Mouse (Mus musculus): ENCODE results near the gene Emc1.
A peak's percentile ranks its signal among the peaks of the same experiment; 100 is the strongest.

Gene Emc1

GRCm38 (mm10) chr4:139336822-139337483 lies 15.4 kb upstream of the Emc1 start:
- peak; percentile 92 for DNase-seq (ENCODE audit: low read depth, low spot score)
- H3K36me3 ChIP-seq (ENCODE audit: control insufficient read depth, insufficient read depth, low read length, poor library complexity, severe bottlenecking), result no peaks in the 10 kb centered on the region
- no peaks in the 10 kb centered on the region for H3K27me3 ChIP-seq (ENCODE audit: control insufficient read depth, insufficient read depth, low read length, poor library complexity, severe bottlenecking)

- no peaks in the 10 kb centered on the region for H3K36me3 ChIP-seq (ENCODE audit: control insufficient read depth, insufficient read depth, low read length, poor library complexity, severe bottlenecking)
- no peaks in the 10 kb centered on the region for H3K27me3 ChIP-seq (ENCODE audit: control insufficient read depth, insufficient read depth, low read length, poor library complexity, severe bottlenecking)
- DNase-seq (ENCODE audit: low read depth, low spot score), result no peak
Observed at GRCm38 (mm10) chr4:139338145-139338544, 14.2 kb upstream of the Emc1 start.

GRCm38 (mm10) chr4:139340835-139341234 lies 11.6 kb upstream of the Emc1 start:
- no peaks in the 10 kb centered on the region for H3K27me3 ChIP-seq (ENCODE audit: control insufficient read depth, insufficient read depth, low read length, poor library complexity, severe bottlenecking)
- no peak for DNase-seq (ENCODE audit: low read depth, low spot score)
- H3K36me3 ChIP-seq (ENCODE audit: control insufficient read depth, insufficient read depth, low read length, poor library complexity, severe bottlenecking), result no peaks in the 10 kb centered on the region

- Histone ChIP-seq H3K36me3 (ENCODE audit: control insufficient read depth, insufficient read depth, low read length, poor library complexity, severe bottlenecking) (no peaks in the 10 kb centered on the region), H3K27me3 (ENCODE audit: control insufficient read depth, insufficient read depth, low read length, poor library complexity, severe bottlenecking) (no peaks in the 10 kb centered on the region)
- DNase-seq (ENCODE audit: low read depth, low spot score), result no peak
Observed at GRCm38 (mm10) chr4:139341556-139342233, 10.7 kb upstream of the Emc1 start.

GRCm38 (mm10) chr4:139343718-139344117 lies 8.7 kb upstream of the Emc1 start:
- no peaks in the 10 kb centered on the region for H3K27me3 ChIP-seq (ENCODE audit: control insufficient read depth, insufficient read depth, low read length, poor library complexity, severe bottlenecking)
- H3K36me3 ChIP-seq (ENCODE audit: control insufficient read depth, insufficient read depth, low read length, poor library complexity, severe bottlenecking), result peaks cover 2% of the 10 kb centered on the region
- DNase-seq (ENCODE audit: low read depth, low spot score), result no peak

GRCm38 (mm10) chr4:139345416-139346019 lies 6.9 kb upstream of the Emc1 start:
- no peak for DNase-seq (ENCODE audit: low read depth, low spot score)
- Histone ChIP-seq H3K27me3 (ENCODE audit: control insufficient read depth, insufficient read depth, low read length, poor library complexity, severe bottlenecking) (no peaks in the 10 kb centered on the region), H3K36me3 (ENCODE audit: control insufficient read depth, insufficient read depth, low read length, poor library complexity, severe bottlenecking) (peaks cover 2% of the 10 kb centered on the region)

- H3K36me3 ChIP-seq (ENCODE audit: control insufficient read depth, insufficient read depth, low read length, poor library complexity, severe bottlenecking), result no peaks in the 10 kb centered on the region; the same call in none of the 2 replicates
- no peaks in the 10 kb centered on the region for H3K27me3 ChIP-seq (ENCODE audit: control insufficient read depth, insufficient read depth, low read length, poor library complexity, severe bottlenecking)
- no peak for DNase-seq (ENCODE audit: low read depth, low spot score)
Observed at GRCm38 (mm10) chr4:139352832-139353231, 445 bp downstream of the Emc1 start.

- no peak for DNase-seq (ENCODE audit: low read depth, low spot score)
- Histone ChIP-seq H3K36me3 (ENCODE audit: control insufficient read depth, insufficient read depth, low read length, poor library complexity, severe bottlenecking) (peaks cover 4% of the 10 kb centered on the region), H3K27me3 (ENCODE audit: control insufficient read depth, insufficient read depth, low read length, poor library complexity, severe bottlenecking) (no peaks in the 10 kb centered on the region)
Observed at GRCm38 (mm10) chr4:139357211-139357610, 4.8 kb downstream of the Emc1 start.

GRCm38 (mm10) chr4:139360761-139361548 lies 8.6 kb downstream of the Emc1 start:
- peaks cover 6% of the 10 kb centered on the region for H3K36me3 ChIP-seq (ENCODE audit: control insufficient read depth, insufficient read depth, low read length, poor library complexity, severe bottlenecking)
- no peaks in the 10 kb centered on the region for H3K27me3 ChIP-seq (ENCODE audit: control insufficient read depth, insufficient read depth, low read length, poor library complexity, severe bottlenecking)
- DNase-seq (ENCODE audit: low read depth, low spot score), result no peak

- Histone ChIP-seq H3K27me3 (ENCODE audit: control insufficient read depth, insufficient read depth, low read length, poor library complexity, severe bottlenecking) (no peaks in the 10 kb centered on the region), H3K36me3 (ENCODE audit: control insufficient read depth, insufficient read depth, low read length, poor library complexity, severe bottlenecking) (peaks cover 3% of the 10 kb centered on the region)
- DNase-seq (ENCODE audit: low read depth, low spot score), result no peak
Observed at GRCm38 (mm10) chr4:139367336-139367735, 14.9 kb downstream of the Emc1 start.

- Histone ChIP-seq H3K36me3 (ENCODE audit: control insufficient read depth, insufficient read depth, low read length, poor library complexity, severe bottlenecking) (peaks cover 5% of the 10 kb centered on the region), H3K27me3 (ENCODE audit: control insufficient read depth, insufficient read depth, low read length, poor library complexity, severe bottlenecking) (no peaks in the 10 kb centered on the region)
- DNase-seq (ENCODE audit: low read depth, low spot score), result no peak
Observed at GRCm38 (mm10) chr4:139368038-139368437, 15.7 kb downstream of the Emc1 start.

GRCm38 (mm10) chr4:139373130-139373529 lies 20.7 kb downstream of the Emc1 start:
- H3K36me3 ChIP-seq (ENCODE audit: control insufficient read depth, insufficient read depth, low read length, poor library complexity, severe bottlenecking), result peaks cover 4% of the 10 kb centered on the region
- DNase-seq (ENCODE audit: low read depth, low spot score), result no peak
- no peaks in the 10 kb centered on the region for H3K27me3 ChIP-seq (ENCODE audit: control insufficient read depth, insufficient read depth, low read length, poor library complexity, severe bottlenecking)

- peaks cover 4% of the 10 kb centered on the region for H3K36me3 ChIP-seq (ENCODE audit: control insufficient read depth, insufficient read depth, low read length, poor library complexity, severe bottlenecking)
- no peaks in the 10 kb centered on the region for H3K27me3 ChIP-seq (ENCODE audit: control insufficient read depth, insufficient read depth, low read length, poor library complexity, severe bottlenecking)
- no peak for DNase-seq (ENCODE audit: low read depth, low spot score)
Observed at GRCm38 (mm10) chr4:139373531-139373930, 21.1 kb downstream of the Emc1 start.

GRCm38 (mm10) chr4:139379719-139380118 lies 27.3 kb downstream of the Emc1 start:
- H3K27me3 ChIP-seq (ENCODE audit: control insufficient read depth, insufficient read depth, low read length, poor library complexity, severe bottlenecking), result no peaks in the 10 kb centered on the region
- H3K36me3 ChIP-seq (ENCODE audit: control insufficient read depth, insufficient read depth, low read length, poor library complexity, severe bottlenecking), result no peaks in the 10 kb centered on the region
- no peak for DNase-seq (ENCODE audit: low read depth, low spot score)
